ENCODE assay signal across 8 mouse cellular contexts in the genomic region with DNA sequence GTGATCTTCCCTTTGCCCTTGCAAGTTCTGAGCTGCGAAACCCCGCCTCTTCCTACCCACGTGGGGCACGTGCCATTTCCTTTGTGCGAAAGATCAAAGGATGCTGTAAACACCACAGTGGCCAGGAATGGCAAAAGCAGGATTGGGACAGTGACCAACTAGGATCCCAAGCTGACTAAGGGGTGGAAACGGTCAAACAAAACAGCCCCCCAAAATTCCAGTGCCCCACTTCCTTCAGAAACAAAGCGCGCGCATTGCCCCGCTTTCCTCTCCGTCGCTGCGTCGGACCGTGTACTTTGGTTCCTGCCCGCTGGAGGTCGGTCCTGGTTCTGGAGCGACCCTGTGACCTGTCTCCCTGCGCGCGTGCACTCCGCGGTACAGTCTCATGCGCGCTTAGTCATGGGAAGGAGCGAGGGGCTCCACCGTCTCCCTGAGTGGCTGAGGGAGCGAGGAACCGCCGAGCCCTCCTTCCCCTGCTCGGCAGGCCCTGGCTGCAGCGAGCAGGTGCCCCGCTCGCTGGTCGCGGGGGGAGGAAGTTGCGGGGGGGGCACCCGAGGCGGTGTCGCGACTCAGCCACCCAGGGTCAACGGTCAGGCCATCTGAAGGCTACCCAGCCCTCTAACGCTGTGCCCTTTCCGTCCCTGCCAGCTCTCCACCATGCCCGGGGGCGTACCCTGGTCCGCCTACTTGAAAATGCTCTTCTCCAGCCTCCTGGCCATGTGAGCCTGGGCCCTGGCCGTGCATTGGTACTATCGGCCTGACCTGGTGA. TPM values are rescaled to one million over a fixed set of nuclear protein-coding genes. Genes with fewer than 3 reads are reported as not detected.
DNase-seq lines count a peak whose midpoint lies in the region; ATAC-seq and TF ChIP-seq lines count a peak whose summit lies in the region.
"Not testable (repeated sequence)": the region's sequence is repeated elsewhere in the genome, so short reads cannot be mapped to it uniquely, and the experiment has no call there.

A gene (plus strand): TSS at position 410 of the 769 bp plus-strand sequence.

- H3K36me3 ChIP-seq in E14TG2a.4 (ENCODE audit: insufficient read depth, low read length); forebrain, embryonic 12.5 days (replicated peaks); heart, embryonic 16.5 days (ENCODE audit: control insufficient read depth, insufficient read depth); liver, embryonic 14.5 days (replicated peaks; ENCODE audit: control insufficient read depth, insufficient read depth, low read depth); stomach, embryonic 16.5 days (ENCODE audit: control insufficient read depth, insufficient read depth, low read length): not testable (repeated sequence)

- peak; percentile 7 for DNase-seq in c-Kit-positive CD71-positive TER-119-positive erythroid progenitor cells, embryonic 14.5 days (ENCODE audit: low spot score)
- peak; percentile 38 to 72 for DNase-seq in kidney, postnatal 25 days
- peak in 2 of 3 experiments; percentile 3 to 7 for DNase-seq in liver, embryonic 14.5 days (ENCODE audit: low read depth in 3 of 3, low spot score in 3 of 3)
- DNase-seq in neural tube, embryonic 10.5 days (ENCODE audit: extremely low spot score, low spot score) = peak; percentile 71

- H3K4me3 ChIP-seq in E14TG2a.4 (replicated peaks; ENCODE audit: low read length) = peak within 1 kb of the TSS; percentile 80
- H3K4me3 ChIP-seq in forebrain, embryonic 12.5 days (replicated peaks) = peak within 1 kb of the TSS; percentile 54
- H3K4me3 ChIP-seq in heart, embryonic 16.5 days (ENCODE audit: low read length) = peak within 1 kb of the TSS; percentile 62
- H3K4me3 ChIP-seq in liver, embryonic 14.5 days (ENCODE audit: insufficient read depth in 1 of 2, low read depth in 2 of 2, low read length in 2 of 2) = peak within 1 kb of the TSS; percentile 39 to 55
- peak within 1 kb of the TSS; percentile 52 for H3K4me3 ChIP-seq in stomach, embryonic 16.5 days (replicated peaks; ENCODE audit: low read length)

- not testable (repeated sequence) for H3K4me1 ChIP-seq in E14TG2a.4 (replicated peaks; ENCODE audit: low read depth, low read length); forebrain, embryonic 12.5 days; heart, embryonic 16.5 days (ENCODE audit: control insufficient read depth, insufficient read depth, low read length); liver, embryonic 14.5 days (replicated peaks; ENCODE audit: control insufficient read depth in 2 of 2, insufficient read depth in 2 of 2, low read length in 1 of 2); stomach, embryonic 16.5 days (ENCODE audit: control insufficient read depth, insufficient read depth, low read length)

- ATAC-seq in forebrain, embryonic 12.5 days (ENCODE audit: low FRiP score) = peak; percentile 93
- ATAC-seq in heart, embryonic 16.5 days (replicated peaks; ENCODE audit: extremely low read depth, insufficient read depth, low FRiP score) = peak; percentile 86
- peak; percentile 51; the same call in 1 of the 2 replicates for ATAC-seq in liver, embryonic 14.5 days (ENCODE audit: insufficient read depth)
- peak; percentile 79 for ATAC-seq in stomach, embryonic 16.5 days (ENCODE audit: insufficient read depth, low FRiP score)

- not testable (repeated sequence) for TF ChIP-seq EP300 in liver, embryonic 14.5 days (IDR thresholded peaks at IDR 0.05; ENCODE audit: low read depth)

- TF ChIP-seq CTCF in E14TG2a.4 (conservative IDR thresholded peaks at IDR 0.05; ENCODE audit: low read length); liver, embryonic 14.5 days (IDR thresholded peaks at IDR 0.05; ENCODE audit: low read depth): not testable (repeated sequence)

- WGBS in forebrain, embryonic 12.5 days = 3% methylated on average over 48 of the region's 49 CpGs
- WGBS in heart, embryonic 16.5 days = 2% methylated on average over 42 of the region's 49 CpGs
- WGBS in liver, embryonic 14.5 days (ENCODE audit: insufficient replicate concordance) = 3% methylated on average over 47 of the region's 49 CpGs
- WGBS in stomach, embryonic 16.5 days = 2% methylated on average over 48 of the region's 49 CpGs

- not testable (repeated sequence) for H3K9me3 ChIP-seq in E14TG2a.4 (ENCODE audit: low read length); forebrain, embryonic 12.5 days; heart, embryonic 16.5 days (replicated peaks; ENCODE audit: control insufficient read depth, low read length); liver, embryonic 14.5 days (ENCODE audit: control insufficient read depth, low read length); stomach, embryonic 16.5 days (replicated peaks; ENCODE audit: control insufficient read depth, low read length)

- peaks cover 13% of the 10 kb centered on the region for H3K27me3 ChIP-seq in E14TG2a.4 (ENCODE audit: insufficient read depth, low read length)
- H3K27me3 ChIP-seq in forebrain, embryonic 12.5 days; heart, embryonic 16.5 days (ENCODE audit: control insufficient read depth, insufficient read depth, low read length); liver, embryonic 14.5 days (ENCODE audit: control insufficient read depth, insufficient read depth, low read length); stomach, embryonic 16.5 days (ENCODE audit: control insufficient read depth, insufficient read depth, low read length): not testable (repeated sequence)

- H3K4me2 ChIP-seq in forebrain, embryonic 12.5 days = peak within 1 kb of the TSS; percentile 81
- peak within 1 kb of the TSS; percentile 89 for H3K4me2 ChIP-seq in heart, embryonic 16.5 days (ENCODE audit: low read depth, low read length)
- H3K4me2 ChIP-seq in liver, embryonic 14.5 days (ENCODE audit: low read depth) = peak within 1 kb of the TSS; percentile 60
- H3K4me2 ChIP-seq in stomach, embryonic 16.5 days (ENCODE audit: low read depth, low read length) = peak within 1 kb of the TSS; percentile 87

- H3K27ac ChIP-seq in forebrain, embryonic 12.5 days; heart, embryonic 16.5 days (ENCODE audit: low read length); liver, embryonic 14.5 days; stomach, embryonic 16.5 days (ENCODE audit: low read length): not testable (repeated sequence)

- H3K9ac ChIP-seq in forebrain, embryonic 12.5 days = peak within 1 kb of the TSS; percentile 74
- peak within 1 kb of the TSS; percentile 77 for H3K9ac ChIP-seq in heart, embryonic 16.5 days (ENCODE audit: low read length)
- H3K9ac ChIP-seq in liver, embryonic 14.5 days (replicated peaks) = not testable (repeated sequence)
- peak within 1 kb of the TSS; percentile 75 for H3K9ac ChIP-seq in stomach, embryonic 16.5 days (ENCODE audit: low read length)

RNA-seq across cellular contexts. Expression of the gene that starts here (rescaled TPM):
- 89.6 and 90.4 TPM in 2 replicates for polyA plus RNA-seq in forebrain, embryonic 12.5 days (2016; fragmentation: Nextera tagmentation; extraction: Ambion mirVana)
- polyA plus RNA-seq in heart, embryonic 16.5 days (2015; fragmentation: Nextera tagmentation; extraction: Ambion mirVana) = 42.3 and 42.9 TPM in 2 replicates
- polyA plus RNA-seq in liver, embryonic 14.5 days (2012; rRNA removed) = 9.6 and 14.4 TPM in 2 replicates
- polyA plus RNA-seq in liver, embryonic 14.5 days (2014; fragmentation: Nextera tagmentation; extraction: Ambion mirVana) = 32.0 and 36.3 TPM in 2 replicates
- polyA plus RNA-seq in stomach, embryonic 16.5 days (2015; fragmentation: Nextera tagmentation; extraction: Ambion mirVana) = 61.5 and 62.0 TPM in 2 replicates

Comparison
In these comparisons a context has a peak if more than half of its experiments do, and no peak if none do; other contexts are left out.
1. DNase-seq: peak in every context shown above with its lines; median percentile 71 in neural tube, embryonic 10.5 days; 55 in kidney, postnatal 25 days; 7 in c-Kit-positive CD71-positive TER-119-positive erythroid progenitor cells, embryonic 14.5 days; 5 in liver, embryonic 14.5 days.